Mouse (Mus musculus): ENCODE measurements around the gene Ndufs8.

Gene Ndufs8

DNA sequence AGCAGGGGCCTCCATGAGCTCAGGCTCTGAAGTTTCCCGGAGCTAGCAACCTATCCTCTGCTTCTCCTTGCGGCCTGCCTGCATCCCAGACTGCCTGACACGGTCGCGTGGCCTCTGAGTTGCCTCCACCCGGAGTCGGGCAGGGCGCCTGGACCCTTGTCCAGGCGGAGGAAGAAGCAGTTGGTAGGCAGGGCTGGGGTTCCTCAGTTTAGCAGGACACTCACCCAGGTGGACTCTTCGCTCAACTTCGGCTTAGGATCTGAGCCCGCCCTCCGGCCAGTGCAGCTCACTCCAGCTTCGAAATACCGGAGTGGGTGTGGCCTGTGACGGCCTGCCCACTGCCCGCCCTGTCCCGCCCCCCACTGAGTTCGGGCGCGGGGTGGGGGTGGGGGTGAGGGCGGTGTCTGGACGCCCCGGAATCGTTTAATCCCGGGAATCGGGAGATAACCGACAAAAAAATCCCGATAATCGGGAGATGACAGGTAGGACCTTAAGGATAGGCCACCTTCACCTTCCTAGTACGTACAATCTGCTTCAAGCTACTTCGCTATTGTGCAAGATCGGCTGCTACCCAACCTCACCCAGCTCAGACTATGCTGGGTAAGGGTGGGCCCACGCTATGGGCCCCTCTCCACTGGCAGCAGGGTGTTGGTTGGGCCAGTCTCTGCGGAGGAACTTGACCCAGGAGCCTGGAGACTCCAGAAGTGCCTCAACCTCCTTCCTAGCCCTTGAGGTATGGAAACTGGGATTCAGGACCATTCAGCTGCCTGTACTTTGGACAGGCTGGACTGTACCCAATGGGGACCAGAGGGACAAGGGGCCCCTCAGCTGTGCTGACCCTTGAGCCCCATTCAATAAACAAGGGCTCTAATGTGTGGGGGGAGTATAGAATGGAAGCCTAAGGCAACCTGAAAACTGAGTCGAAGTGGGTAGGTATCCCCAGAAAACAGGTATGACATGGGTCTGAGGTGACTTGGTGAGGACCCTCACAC lies 5.5 kb downstream of the Ndufs8 start, which contains the start of gene Tcirg1:
Gene Tcirg1, minus strand, starts transcription at position 339 of the 992 bp plus-strand sequence.
- DNase-seq (ENCODE audit: low read depth in 2 of 2, low spot score in 2 of 2): peak; percentile 35 to 52

DNA sequence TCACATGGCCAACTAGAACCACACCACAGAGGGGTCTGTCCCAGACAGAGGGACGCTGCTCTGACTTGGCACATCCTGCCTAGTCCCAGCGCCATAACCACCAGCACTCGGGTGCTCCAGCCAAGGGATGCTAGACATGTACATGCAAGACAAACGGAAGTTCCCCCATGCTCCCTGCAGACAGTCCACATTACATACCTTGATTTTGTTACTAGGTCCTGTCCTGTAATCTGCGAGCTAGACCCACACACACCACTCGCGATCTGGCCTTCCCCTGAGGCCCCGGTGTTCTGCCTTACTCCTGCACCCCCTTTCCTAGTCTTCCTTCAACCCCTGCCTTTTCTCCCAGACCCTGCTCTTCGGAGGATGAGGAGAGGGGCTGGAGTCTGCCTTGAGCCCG lies 6.2 kb downstream of the Ndufs8 start:
- peak in 1 of 2 experiments; percentile 14 for DNase-seq (ENCODE audit: low read depth in 2 of 2, low spot score in 2 of 2)

DNA sequence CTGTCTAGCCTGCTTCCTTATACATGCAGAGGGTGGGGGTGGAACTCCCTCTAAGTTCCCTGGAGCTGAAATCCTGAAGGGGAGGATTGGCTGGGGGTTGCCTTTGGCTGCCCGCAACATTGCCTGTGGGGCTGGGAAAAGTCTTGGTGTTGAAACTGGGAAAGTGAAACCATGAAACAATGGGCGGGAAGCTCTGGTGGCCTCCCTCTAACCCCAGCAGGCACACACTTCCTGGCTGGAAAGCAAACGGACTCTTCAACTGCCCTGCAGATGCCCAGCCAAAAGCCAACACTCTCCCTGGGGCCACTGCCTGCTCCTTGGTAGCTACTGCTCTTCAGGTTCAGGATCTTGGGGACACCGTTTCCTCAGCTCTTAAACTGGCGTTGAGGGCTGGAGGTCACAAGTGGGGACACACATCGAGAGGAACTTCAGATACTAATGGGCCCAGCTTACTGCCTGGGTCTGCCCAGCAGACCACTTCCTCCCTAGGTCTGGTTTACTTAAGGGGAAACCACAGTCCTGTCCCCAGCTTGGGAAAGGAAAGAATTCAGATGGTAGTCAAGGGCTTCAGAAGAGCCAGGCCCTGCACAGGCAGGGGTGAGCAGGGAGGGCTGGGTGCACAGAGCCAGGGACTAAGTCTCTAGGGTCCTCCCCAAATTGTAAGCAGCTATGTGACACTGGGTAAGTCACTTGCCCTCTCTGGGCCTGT lies 7.2 kb downstream of the Ndufs8 start:
- no peak for DNase-seq (ENCODE audit: low read depth in 2 of 2, low spot score in 2 of 2)

DNA sequence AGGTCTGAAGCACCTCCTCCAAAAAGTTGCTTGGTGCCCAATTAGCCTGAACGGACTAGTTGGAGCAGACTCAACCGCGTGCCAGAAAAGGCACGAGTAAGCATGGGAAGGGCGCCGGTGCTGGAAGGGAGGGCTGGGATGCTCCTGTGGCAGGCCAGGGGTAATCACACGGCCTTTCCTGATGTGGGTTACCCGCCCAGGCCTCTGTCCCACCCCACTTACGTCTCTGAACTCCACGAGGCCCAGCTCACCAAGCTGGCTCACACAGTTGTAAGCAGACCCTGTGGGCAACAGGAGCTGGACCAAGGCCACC lies 8.3 kb downstream of the Ndufs8 start:
- DNase-seq (ENCODE audit: low read depth in 2 of 2, low spot score in 2 of 2): no peak

DNA sequence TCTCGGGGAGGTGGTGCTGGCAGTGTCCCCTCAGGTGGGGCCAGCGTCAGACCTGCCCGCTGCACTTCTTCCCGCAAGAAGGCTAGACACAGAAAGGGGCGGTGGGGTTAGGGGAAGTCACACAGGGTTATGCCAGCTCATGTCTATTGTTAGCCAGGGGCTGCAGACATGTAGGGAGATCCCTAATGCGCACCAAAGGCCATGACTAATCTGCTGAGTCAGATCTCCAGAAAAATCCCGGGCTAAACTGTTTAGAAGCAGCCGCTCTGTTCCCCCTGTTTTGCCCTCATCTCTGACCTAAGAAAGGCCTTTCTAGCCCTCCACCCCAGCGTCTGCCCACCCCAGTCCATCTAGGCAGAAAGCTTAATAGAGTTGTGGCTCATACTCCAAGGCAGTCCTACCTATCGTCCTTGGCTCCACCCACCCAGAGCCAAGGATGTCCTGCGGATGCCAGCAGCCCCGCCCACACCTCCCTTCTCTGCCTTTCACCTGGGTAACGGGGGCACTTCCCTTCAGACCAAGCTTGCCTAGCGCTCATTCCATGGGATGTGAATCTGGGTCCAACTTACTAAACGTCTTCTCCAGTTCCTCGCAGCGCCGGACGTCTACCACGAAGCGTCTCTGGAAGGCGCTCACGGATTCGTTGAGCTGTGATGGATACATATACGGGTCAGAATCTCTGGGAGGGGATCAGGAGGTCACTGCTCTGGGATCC lies 8.8 kb downstream of the Ndufs8 start:
- no peak for DNase-seq (ENCODE audit: low read depth in 2 of 2, low spot score in 2 of 2)

DNA sequence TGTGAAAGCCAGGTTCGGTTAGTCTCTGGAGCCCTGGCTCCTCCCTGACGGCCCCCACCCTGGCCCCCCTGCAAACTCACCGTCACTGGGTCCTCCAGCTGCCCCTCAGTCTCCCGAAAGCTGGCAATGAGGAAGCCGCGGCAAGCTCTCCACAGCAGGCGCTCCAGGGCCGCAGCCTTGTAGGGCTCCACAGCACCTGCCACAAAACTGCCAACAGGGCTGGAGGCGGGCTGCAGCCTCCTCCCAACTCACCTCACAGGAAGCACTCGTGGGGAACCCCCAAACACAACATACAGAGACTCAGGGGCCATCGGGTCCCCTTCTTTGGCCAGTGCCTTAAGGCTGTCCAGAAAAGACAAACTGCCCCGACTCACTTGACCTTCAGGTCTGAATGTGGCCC lies 9.6 kb downstream of the Ndufs8 start:
- no peak for DNase-seq (ENCODE audit: low read depth in 2 of 2, low spot score in 2 of 2)

DNA sequence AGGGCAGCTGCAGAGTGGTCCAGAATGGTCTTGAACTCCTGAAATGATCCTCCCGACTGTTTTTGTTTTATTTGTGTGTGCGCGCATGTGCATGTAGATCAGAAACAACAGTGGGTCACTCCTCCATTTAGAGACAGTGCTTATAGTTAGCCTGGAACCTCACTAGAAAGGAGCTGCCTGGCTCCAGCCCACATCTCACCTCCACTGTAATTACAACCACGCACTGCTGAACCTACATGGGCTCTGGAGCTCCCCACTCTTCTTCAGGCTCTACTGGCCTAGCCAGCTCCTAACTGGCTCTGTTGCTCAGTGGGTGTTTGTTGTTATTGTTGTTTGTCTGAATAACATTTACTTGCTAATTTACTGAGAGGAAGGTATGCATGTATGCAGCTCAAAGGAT lies 13.0 kb downstream of the Ndufs8 start:
- DNase-seq (ENCODE audit: low read depth in 2 of 2, low spot score in 2 of 2): no peak

DNA sequence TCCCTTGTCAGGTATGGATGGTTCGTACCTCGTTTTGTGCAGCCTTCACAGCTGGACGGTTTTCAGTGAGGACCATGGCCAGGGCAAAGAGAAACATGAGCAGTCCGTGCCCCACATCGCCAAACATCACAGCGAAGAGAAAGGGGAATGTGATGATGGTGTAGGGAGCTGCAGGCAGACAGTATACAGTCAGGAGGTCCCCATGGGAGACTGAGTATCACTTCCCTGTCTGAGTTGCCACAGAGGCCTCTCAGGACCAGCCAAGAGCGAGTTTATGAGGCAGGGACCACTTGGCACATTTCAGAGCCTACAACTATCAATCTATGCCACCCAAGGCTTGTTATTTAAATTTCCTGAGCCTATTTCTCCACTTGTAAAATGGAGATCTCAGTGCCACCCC lies 13.6 kb downstream of the Ndufs8 start:
- DNase-seq (ENCODE audit: low read depth in 2 of 2, low spot score in 2 of 2): no peak

DNA sequence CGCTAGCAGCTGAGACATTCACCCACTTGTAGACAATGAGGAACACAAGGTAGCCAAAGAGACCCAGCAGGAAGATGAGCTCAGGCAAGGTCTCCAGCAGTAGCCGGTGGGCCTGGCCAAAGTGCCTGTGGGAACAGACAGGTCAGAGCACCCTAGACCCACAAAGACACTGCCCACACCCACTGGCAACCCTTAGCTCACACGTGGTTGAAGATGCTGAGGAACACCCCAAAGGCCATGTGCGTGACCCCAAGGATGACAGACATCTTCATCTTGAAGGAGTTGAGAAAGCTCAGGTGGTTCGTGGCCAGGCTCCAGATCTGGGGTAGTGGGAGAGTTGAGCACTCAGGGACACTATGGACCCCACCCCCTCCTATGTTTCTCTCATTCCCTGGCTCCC lies 15.0 kb downstream of the Ndufs8 start:
- DNase-seq (ENCODE audit: low read depth in 2 of 2, low spot score in 2 of 2): no peak

DNA sequence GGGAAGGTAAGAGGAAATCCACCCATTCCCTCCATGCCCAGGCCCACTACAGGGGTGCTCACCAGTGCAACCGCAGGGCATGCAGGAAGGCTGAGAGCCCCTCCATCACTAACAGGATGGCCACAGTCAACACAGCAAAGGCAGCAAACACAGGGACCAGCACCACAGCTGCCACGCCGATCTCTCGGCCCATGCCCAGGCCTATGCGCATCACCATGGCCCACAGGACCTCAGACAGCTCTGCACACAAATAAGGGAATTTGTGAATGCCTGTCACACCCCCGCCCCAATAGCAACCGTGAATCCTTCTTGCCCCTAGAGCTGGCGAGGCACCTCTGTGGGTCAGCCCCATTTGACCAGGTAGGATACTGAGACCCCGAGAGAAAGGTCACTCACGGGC lies 16.4 kb downstream of the Ndufs8 start:
- no peak for DNase-seq (ENCODE audit: low read depth in 2 of 2, low spot score in 2 of 2)

DNA sequence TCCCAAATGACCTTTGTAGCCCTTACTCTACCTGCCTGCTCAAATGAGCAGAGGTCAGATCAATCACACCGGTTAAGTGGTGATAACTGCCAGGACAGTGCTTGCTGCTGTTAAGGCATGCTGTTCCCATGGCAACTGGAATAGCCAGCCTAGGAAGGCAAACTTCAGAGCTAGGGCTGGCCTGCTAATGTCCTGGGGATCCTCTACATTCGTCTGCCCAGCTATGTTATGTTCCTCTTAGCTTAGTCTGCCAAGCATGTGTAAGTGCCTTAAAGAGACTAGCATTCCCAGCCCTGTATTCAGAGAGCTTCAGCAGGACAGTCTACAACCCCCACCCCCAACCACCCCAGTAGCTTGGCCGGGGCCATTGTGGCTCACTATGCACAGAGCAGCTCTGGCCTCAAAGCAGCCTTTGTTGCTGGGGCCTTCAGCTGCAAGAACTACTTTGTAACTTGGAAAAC lies 17.4 kb downstream of the Ndufs8 start:
- DNase-seq (ENCODE audit: low read depth in 2 of 2, low spot score in 2 of 2): no peak

DNA sequence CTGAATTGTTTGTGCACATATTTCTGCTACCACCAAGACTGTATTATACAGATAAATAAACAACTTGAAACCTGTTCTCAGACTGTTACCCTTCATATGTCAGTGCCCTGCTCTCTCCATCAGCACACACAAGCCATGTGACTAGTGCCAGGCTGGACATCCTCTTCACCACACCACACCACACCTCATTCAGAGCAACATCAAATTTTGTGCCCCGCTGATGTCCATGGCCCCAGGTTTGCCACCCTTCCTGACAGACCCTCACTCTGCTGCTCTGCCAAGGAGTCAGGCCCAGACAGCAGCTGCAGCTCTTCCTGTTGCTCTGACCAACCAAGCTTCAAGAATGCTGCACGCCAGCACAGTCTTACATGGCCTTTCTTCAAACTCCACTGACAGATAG lies 18.3 kb downstream of the Ndufs8 start:
- no peak for DNase-seq (ENCODE audit: low read depth in 2 of 2, low spot score in 2 of 2)

DNA sequence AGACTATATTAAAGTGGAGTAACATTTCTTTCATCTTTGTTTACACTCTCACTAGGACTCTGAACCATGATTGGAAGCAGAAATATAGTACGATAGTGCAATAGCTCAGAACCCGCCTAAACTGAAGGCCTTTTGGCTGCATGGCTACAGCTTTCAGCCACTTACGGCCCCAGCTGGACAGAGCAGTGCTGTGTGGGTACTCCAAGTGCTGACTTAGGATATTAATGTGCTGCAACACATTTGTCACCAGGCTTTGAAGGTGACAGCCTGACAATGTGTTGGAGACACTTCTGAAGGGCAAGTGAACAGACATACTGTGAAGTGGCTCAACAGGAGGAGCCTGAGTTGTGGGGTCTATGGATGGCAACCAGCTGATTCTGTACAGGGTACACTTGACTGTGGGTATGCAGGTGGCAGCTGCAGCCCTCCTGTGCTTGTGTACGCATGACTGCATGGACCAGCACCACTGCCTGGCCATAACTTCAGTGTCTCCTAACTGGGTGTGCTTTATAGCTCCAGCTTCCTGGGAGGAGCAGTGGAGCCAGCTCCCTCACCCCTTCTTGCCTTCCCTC lies 18.9 kb downstream of the Ndufs8 start:
- no peak for DNase-seq (ENCODE audit: low read depth in 2 of 2, low spot score in 2 of 2)

DNA sequence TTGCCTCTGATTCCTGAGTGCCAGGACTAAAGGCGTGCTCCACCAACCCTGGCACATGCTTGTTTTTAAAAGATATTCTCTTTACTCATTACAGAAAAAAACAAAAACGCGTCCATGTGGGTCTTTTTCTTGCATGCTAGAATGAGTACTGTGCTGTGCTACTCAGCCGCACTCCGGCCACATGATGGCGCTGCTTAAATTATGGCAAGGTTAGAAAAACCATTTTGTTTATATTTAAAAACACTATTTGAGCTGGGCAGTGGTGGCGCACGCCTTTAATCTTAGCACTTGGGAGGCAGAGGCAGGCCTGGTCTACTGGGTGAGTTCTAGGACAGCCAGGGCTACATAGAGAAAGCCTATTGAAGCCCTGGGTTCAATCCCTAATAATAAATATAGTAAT lies 22.4 kb downstream of the Ndufs8 start:
- no peak for DNase-seq (ENCODE audit: low read depth in 2 of 2, low spot score in 2 of 2)

DNA sequence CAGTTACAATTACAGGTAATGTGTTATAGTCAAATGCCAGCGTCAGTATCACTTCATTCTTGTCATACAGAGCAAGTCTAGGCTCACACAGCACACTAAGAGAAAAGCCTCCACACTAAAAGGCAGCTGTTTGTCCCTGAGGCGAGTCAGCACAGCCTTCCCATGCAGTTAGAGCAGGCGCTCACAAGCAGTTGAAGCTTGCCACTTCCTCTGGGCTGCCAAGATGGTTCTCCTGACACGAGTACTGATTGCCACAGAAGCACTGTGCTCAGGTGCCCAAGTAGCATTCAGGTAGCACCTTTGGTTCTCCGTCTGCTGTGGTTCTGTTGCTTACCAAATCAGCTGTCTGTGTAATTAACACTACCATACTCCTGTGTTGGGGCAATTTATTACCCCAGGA lies 23.5 kb downstream of the Ndufs8 start:
- DNase-seq (ENCODE audit: low read depth in 2 of 2, low spot score in 2 of 2): no peak

DNA sequence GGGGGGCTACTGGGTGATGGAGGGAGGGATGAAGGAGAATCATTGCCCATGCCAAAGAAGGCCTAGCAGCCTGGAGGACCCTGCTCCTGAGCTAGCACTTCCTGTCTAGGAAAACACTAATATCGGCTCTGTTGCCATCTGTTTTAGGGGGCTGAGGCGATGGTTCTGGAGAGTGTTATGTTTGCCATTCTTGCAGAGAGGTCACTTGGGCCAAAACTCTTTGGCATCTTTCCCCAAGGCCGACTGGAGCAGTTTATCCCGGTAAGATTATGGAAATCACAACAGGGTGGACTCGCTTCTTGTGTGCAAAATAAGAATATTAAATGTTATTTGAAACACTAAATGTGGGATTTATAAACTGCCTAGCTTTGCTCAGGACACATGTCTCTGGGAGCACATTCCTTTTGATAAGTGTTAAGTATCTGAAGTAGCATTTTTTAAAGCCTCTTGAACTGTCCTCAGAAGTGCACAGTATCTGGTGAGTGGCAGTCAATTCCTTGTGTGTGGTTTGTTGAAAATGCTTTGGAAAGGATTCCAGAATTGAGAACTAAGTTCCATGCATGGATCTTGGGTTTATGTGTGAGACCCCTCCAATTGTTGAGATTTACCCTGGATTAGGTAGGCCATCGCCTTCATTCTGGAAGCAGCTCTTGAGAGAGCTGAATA lies 28.1 kb downstream of the Ndufs8 start:
- DNase-seq (ENCODE audit: low read depth in 2 of 2, low spot score in 2 of 2): no peak

DNA sequence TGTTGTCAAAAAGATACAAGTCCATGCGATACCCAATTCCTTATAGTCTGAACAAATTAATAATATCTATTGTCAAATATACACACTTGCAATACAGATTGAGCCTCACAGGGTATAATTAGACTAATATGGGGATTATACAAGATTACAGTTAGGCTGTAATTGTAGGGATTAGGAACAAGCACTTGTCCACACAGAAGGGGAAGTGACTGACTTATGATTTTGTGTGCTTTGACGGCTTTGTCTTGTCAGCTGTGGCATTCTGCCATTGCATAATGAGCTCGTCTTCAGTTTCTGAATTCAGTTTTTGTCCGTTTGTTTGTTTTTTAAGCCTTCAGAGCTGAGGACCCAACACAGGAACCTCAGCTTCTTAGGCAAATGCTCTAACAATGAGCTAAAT lies 30.4 kb downstream of the Ndufs8 start:
- DNase-seq (ENCODE audit: low read depth in 2 of 2, low spot score in 2 of 2): no peak

DNA sequence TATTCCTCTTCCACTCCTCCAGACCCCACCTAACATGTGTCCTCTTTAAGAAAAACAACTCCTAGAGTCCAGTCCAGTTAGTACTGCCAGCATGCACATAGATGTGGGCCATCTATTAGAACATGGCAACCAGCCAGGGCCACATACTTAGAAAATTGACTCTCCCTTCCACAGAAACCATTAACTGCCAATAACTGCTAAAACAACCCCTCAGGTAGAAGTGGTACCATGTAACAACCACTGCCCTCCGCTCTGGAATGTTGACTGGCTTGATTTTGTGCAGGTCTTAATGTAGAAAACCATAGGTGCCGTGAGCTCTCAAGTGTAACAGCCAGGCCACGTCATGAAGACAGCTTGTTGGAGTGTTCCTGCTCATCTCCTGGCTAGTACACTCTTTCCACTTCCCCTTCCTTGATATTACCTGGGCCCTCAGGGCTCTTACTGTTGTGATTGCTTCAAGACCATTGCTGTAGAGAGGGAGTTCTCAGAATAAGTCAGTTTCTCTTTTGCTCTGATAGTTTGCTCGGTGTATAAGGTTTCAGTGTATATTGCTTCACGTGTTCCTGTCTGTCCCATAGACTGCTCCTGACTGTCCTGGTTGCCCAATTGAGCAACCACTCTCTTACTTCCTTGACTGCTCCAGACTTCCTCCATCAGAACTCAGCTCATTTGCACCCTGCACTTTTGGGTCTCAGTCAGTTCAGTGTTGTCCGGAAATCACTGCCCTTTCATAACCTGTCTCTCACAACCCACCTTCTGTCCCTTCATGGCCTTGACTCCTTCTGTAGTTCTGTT lies 32.3 kb downstream of the Ndufs8 start:
- no peak for DNase-seq (ENCODE audit: low read depth in 2 of 2, low spot score in 2 of 2)

DNA sequence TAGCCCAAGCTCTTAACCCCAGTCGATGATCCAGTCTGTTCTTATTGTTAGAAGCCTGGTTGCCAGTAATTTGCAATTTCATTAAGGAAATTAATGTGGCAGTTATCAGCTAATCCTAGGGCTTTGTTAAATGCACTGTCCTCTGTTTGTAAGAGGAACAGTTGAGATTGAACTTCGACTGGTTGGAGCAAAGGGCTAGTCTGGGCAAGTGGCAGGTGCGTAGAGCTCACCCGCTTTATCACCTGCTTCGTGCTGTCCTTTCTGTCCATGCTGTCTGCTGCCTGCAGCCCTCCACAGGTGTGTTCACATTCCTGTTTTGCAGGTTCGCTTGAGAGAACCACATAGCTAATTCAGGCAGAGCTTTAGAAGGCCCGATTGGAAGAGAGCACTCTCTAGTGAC lies 37.5 kb downstream of the Ndufs8 start:
- no peak for DNase-seq (ENCODE audit: low read depth in 2 of 2, low spot score in 2 of 2)

DNA sequence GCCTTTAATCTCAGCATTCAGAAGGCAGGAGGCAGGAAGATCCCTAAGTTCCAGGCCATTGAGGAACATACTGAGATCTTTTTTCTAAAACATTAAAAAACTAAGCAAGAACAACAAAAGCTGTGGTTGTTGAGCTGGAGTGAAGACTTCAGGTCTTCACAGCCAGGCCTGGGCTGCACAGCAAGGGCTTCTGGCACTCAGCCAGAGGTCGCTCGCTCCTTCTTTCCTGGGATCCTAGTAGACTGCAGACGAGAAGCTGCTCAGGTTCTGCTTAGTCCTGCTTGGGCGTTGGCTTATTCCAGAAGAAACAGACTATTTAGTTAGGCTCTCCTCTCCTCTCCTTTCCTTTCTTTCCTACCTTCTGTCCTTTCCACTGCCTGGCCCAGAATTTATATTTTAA lies 40.2 kb downstream of the Ndufs8 start:
- no peak for DNase-seq (ENCODE audit: low read depth in 2 of 2, low spot score in 2 of 2)

Measured in CD8-positive naive resting alpha-beta T cell, adult 2 months (primary cell).